Mouse (Mus musculus) A20 (cell line): ENCODE measurements around the gene Tnfrsf8.
A peak's percentile ranks its signal among the peaks of the same experiment; 100 is the strongest.
"Not testable (repeated sequence)": the region's sequence is repeated elsewhere in the genome, so short reads cannot be mapped to it uniquely, and the experiment has no call there.

Experiments
- DNase-seq: peaks from one replicate; pipeline ENCODE4 v3.0.0-alpha.2; 2011; ENCODE audit warnings: low read depth, low spot score

Tnfrsf8 gene

GRCm38 (mm10) chr4:145314836-145315467 is at the start of gene Tnfrsf8:
Gene Tnfrsf8, minus strand, starts transcription at chr4:145315164.
- DNase-seq: peak; percentile 91

- not testable (repeated sequence) for DNase-seq
Observed at GRCm38 (mm10) chr4:145361635-145362034, 46.7 kb upstream of the Tnfrsf8 start.

- no peak for DNase-seq
Observed at GRCm38 (mm10) chr4:145361065-145361464, 46.1 kb upstream of the Tnfrsf8 start.

GRCm38 (mm10) chr4:145360567-145360966 is 45.6 kb upstream of the Tnfrsf8 start:
- no peak for DNase-seq

- DNase-seq: peak; percentile 51
Observed at GRCm38 (mm10) chr4:145356234-145356633, 41.3 kb upstream of the Tnfrsf8 start.

GRCm38 (mm10) chr4:145353855-145354254 is 38.9 kb upstream of the Tnfrsf8 start:
- DNase-seq: peak; percentile 77

- DNase-seq: no peak
Observed at GRCm38 (mm10) chr4:145344948-145345347, 30.0 kb upstream of the Tnfrsf8 start.

GRCm38 (mm10) chr4:145341879-145342809 is 27.2 kb upstream of the Tnfrsf8 start:
- DNase-seq: peak; percentile 74

- no peak for DNase-seq
Observed at GRCm38 (mm10) chr4:145337906-145338858, 23.2 kb upstream of the Tnfrsf8 start.

- DNase-seq: no peak
Observed at GRCm38 (mm10) chr4:145336587-145336986, 21.6 kb upstream of the Tnfrsf8 start.

- no peak for DNase-seq
Observed at GRCm38 (mm10) chr4:145336019-145336418, 21.1 kb upstream of the Tnfrsf8 start.

GRCm38 (mm10) chr4:145323631-145324030 is 8.7 kb upstream of the Tnfrsf8 start:
- DNase-seq: no peak

GRCm38 (mm10) chr4:145322995-145323627 is 8.1 kb upstream of the Tnfrsf8 start:
- no peak for DNase-seq

GRCm38 (mm10) chr4:145322211-145322610 is 7.2 kb upstream of the Tnfrsf8 start:
- no peak for DNase-seq

GRCm38 (mm10) chr4:145320624-145321023 is 5.7 kb upstream of the Tnfrsf8 start:
- DNase-seq: no peak

GRCm38 (mm10) chr4:145319274-145320226 is 4.6 kb upstream of the Tnfrsf8 start:
- peak; percentile 87 for DNase-seq

GRCm38 (mm10) chr4:145316708-145317107 is 1.7 kb upstream of the Tnfrsf8 start:
- peak; percentile 70 for DNase-seq

GRCm38 (mm10) chr4:145313966-145314365 is 998 bp downstream of the Tnfrsf8 start:
- peak; percentile 46 for DNase-seq

- DNase-seq: no peak
Observed at GRCm38 (mm10) chr4:145313256-145313655, 1.7 kb downstream of the Tnfrsf8 start.

- no peak for DNase-seq
Observed at GRCm38 (mm10) chr4:145312530-145312929, 2.4 kb downstream of the Tnfrsf8 start.
